Mouse (Mus musculus) liver, embryonic 16.5 days (tissue): Measurements from ENCODE around the gene Mpzl3. TPM values are rescaled to one million over a fixed set of nuclear protein-coding genes. Genes with fewer than 3 reads are reported as not detected.

Experiments
- ATAC-seq: fragments of 200-750 bp; cut with Nextera tagmentation; 2 replicates; pipeline ENCODE4 v1.8.0; 2017; ENCODE audit warnings: low read depth, mild to moderate bottlenecking, moderate number of reproducible peaks, moderate library complexity
- H3K27ac ChIP-seq: fragments of 300-500 bp; sonication (generic); 2 replicates; pipeline ENCODE4 v1.5.1; 2014; ENCODE audit warnings: mild to moderate bottlenecking, low read length
- H3K27me3 ChIP-seq: fragments of 300-500 bp; sonication (generic); 2 replicates; pipeline ENCODE4 v1.6.1; 2014; ENCODE audit warnings: low read depth, low read length, mixed read lengths; ENCODE audit not compliant: control insufficient read depth, insufficient read depth
- H3K36me3 ChIP-seq: fragments of 300-500 bp; sonication (generic); 2 replicates; pipeline ENCODE4 v1.6.1; 2014; ENCODE audit warnings: mild to moderate bottlenecking; ENCODE audit not compliant: control insufficient read depth, insufficient read depth
- H3K4me1 ChIP-seq: fragments of 300-500 bp; sonication (generic); 2 replicates; pipeline ENCODE4 v1.6.1; 2014; ENCODE audit warnings: low read depth, low read length, mixed read lengths; ENCODE audit not compliant: control insufficient read depth
- H3K4me2 ChIP-seq: fragments of 300-500 bp; sonication (generic); 2 replicates; pipeline ENCODE4 v1.6.1; 2014; ENCODE audit warnings: low read depth, low read length, mixed read lengths
- H3K4me3 ChIP-seq: fragments of 300-500 bp; sonication (generic); 2 replicates; pipeline ENCODE4 v1.5.1; 2014; ENCODE audit warnings: low read depth, mild to moderate bottlenecking, low read length
- H3K9ac ChIP-seq: fragments of 300-500 bp; sonication (generic); 2 replicates; pipeline ENCODE4 v1.6.1; 2014; ENCODE audit warnings: low read depth, low read length
- H3K9me3 ChIP-seq: fragments of 300-500 bp; sonication (generic); replicated peaks from 2 replicates; pipeline ENCODE4 v1.6.1; 2016; ENCODE audit warnings: low read length; ENCODE audit not compliant: control insufficient read depth
- WGBS: fragments of 180-500 bp; shearing (Covaris S2); extraction: QIAGEN DNeasy Blood & Tissue Kit; methylation state at CpG from one replicate; pipeline ENCODE4 v1.1.7; 2014; ENCODE audit not compliant: insufficient replicate concordance; 5-methylcytosine and 5-hydroxymethylcytosine counted together
- polyA plus RNA-seq: library from polyadenylated mRNA; unstranded; fragments of >200 nt; fragmentation: Nextera tagmentation; extraction: Ambion mirVana; gene quantifications from 2 replicates; pipeline ENCODE4 v1.2.1, GENCODE M21; 2015

Gene Mpzl3
- polyA plus RNA-seq, 1 experiment from 2014 or later: 1.1 TPM

GRCm38 (mm10) chr9:45119954-45120530 lies 65.1 kb downstream of the Mpzl3 start:
- Histone ChIP-seq H3K36me3 (no peaks in the 10 kb centered on the region), H3K9me3 (no peaks in the 10 kb centered on the region), H3K9ac (no peak overlapping the region), H3K27me3 (peaks cover 11% of the 10 kb centered on the region), H3K27ac (no peak overlapping the region), H3K4me3 (no peak overlapping the region), H3K4me1 (0 out of 2 replicates have a peak, but pooled peaks cover 2% of the 10 kb centered on the region), H3K4me2 (no peak overlapping the region)
- 75% methylated on average over 14 of the region's 14 CpGs for WGBS
- ATAC-seq: no peak

- Histone ChIP-seq H3K4me3 (no peak overlapping the region), H3K9ac (no peak overlapping the region), H3K27ac (no peak overlapping the region), H3K4me1 (0 out of 2 replicates have a peak, but pooled peaks cover 2% of the 10 kb centered on the region), H3K36me3 (no peaks in the 10 kb centered on the region), H3K27me3 (peaks cover 7% of the 10 kb centered on the region), H3K4me2 (no peak overlapping the region), H3K9me3 (no peaks in the 10 kb centered on the region)
- WGBS: 72% methylated on average over 6 of the region's 6 CpGs
- no peak for ATAC-seq
Measured at GRCm38 (mm10) chr9:45120567-45120966, 65.6 kb downstream of the Mpzl3 start.

GRCm38 (mm10) chr9:45121001-45121400 lies 66.0 kb downstream of the Mpzl3 start:
- H3K27ac ChIP-seq: no peak overlapping the region
- peaks cover 3% of the 10 kb centered on the region for H3K27me3 ChIP-seq
- H3K36me3 ChIP-seq: no peaks in the 10 kb centered on the region
- ATAC-seq: no peak
- H3K9me3 ChIP-seq: no peaks in the 10 kb centered on the region
- 0 out of 2 replicates have a peak, but pooled peaks cover 2% of the 10 kb centered on the region for H3K4me1 ChIP-seq
- no peak overlapping the region for H3K4me2 ChIP-seq
- H3K9ac ChIP-seq: no peak overlapping the region
- WGBS: 49% methylated on average over 6 of the region's 6 CpGs
- H3K4me3 ChIP-seq: no peak overlapping the region

- Histone ChIP-seq H3K4me1 (0 out of 2 replicates have a peak, but pooled peaks cover 2% of the 10 kb centered on the region), H3K27ac (no peak overlapping the region), H3K36me3 (no peaks in the 10 kb centered on the region), H3K9me3 (no peaks in the 10 kb centered on the region), H3K4me3 (no peak overlapping the region), H3K4me2 (0 out of 2 replicates have a peak overlapping the region, but pooled peaks have one; percentile 14), H3K9ac (no peak overlapping the region), H3K27me3 (no peaks in the 10 kb centered on the region; the same call in 1 of the 2 replicates)
- 4% methylated on average over 10 of the region's 10 CpGs for WGBS
- ATAC-seq: peak; percentile 37; the same call in 1 of the 2 replicates
Measured at GRCm38 (mm10) chr9:45121769-45122168, 66.8 kb downstream of the Mpzl3 start.

- 22% methylated on average over 9 of the region's 9 CpGs for WGBS
- no peak for ATAC-seq
- H3K4me3 ChIP-seq: no peak overlapping the region
- H3K4me1 ChIP-seq: 0 out of 2 replicates have a peak, but pooled peaks cover 2% of the 10 kb centered on the region
- H3K4me2 ChIP-seq: 0 out of 2 replicates have a peak overlapping the region, but pooled peaks have one; percentile 14
- H3K9ac ChIP-seq: no peak overlapping the region
- H3K9me3 ChIP-seq: no peaks in the 10 kb centered on the region
- no peak overlapping the region for H3K27ac ChIP-seq
- H3K36me3 ChIP-seq: no peaks in the 10 kb centered on the region
- H3K27me3 ChIP-seq: no peaks in the 10 kb centered on the region; the same call in 1 of the 2 replicates
Measured at GRCm38 (mm10) chr9:45122209-45122761, 67.3 kb downstream of the Mpzl3 start.

GRCm38 (mm10) chr9:45125211-45125610 lies 70.2 kb downstream of the Mpzl3 start:
- H3K4me1 ChIP-seq: 0 out of 2 replicates have a peak, but pooled peaks cover 2% of the 10 kb centered on the region
- H3K27me3 ChIP-seq: no peaks in the 10 kb centered on the region
- no peak overlapping the region for H3K4me2 ChIP-seq
- H3K36me3 ChIP-seq: no peaks in the 10 kb centered on the region
- H3K9ac ChIP-seq: no peak overlapping the region
- ATAC-seq: no peak
- no peak overlapping the region for H3K4me3 ChIP-seq
- no peaks in the 10 kb centered on the region for H3K9me3 ChIP-seq
- H3K27ac ChIP-seq: no peak overlapping the region
- WGBS: 80% methylated on average over 14 of the region's 14 CpGs

- no peaks in the 10 kb centered on the region for H3K27me3 ChIP-seq
- no peaks in the 10 kb centered on the region for H3K9me3 ChIP-seq
- 42% methylated on average over 7 of the region's 7 CpGs for WGBS
- H3K4me2 ChIP-seq: no peak overlapping the region
- H3K36me3 ChIP-seq: no peaks in the 10 kb centered on the region
- ATAC-seq: no peak
- H3K27ac ChIP-seq: no peak overlapping the region
- H3K9ac ChIP-seq: no peak overlapping the region
- no peak overlapping the region for H3K4me3 ChIP-seq
- H3K4me1 ChIP-seq: 0 out of 2 replicates have a peak, but pooled peaks cover 2% of the 10 kb centered on the region
Measured at GRCm38 (mm10) chr9:45126941-45127340, 72.0 kb downstream of the Mpzl3 start.

Other genes with a start within 250 kb of the Mpzl3 start
- gene Kmt2a, start 173.9 kb upstream of the Mpzl3 start, polyA plus RNA-seq: 2.6 and 3.0 TPM in 2 replicates
- gene Atp5l, start 134.4 kb upstream of the Mpzl3 start, polyA plus RNA-seq: 467 and 488 TPM in 2 replicates
- gene Ube4a, start 89.6 kb upstream of the Mpzl3 start, polyA plus RNA-seq: 10.0 and 11.5 TPM in 2 replicates
- gene Cd3g, start 74.8 kb upstream of the Mpzl3 start, polyA plus RNA-seq: 0.32 and 0.58 TPM in 2 replicates
- 0.13 and 0.52 TPM in 2 replicates for gene Cd3d, start 73.4 kb upstream of the Mpzl3 start, polyA plus RNA-seq
- gene Cd3e, start 45.6 kb upstream of the Mpzl3 start, polyA plus RNA-seq: not detected in 2 replicates
- gene Mpzl2, start 15.4 kb upstream of the Mpzl3 start, polyA plus RNA-seq: 10.6 and 12.5 TPM in 2 replicates
- gene Jaml, start 24.0 kb downstream of the Mpzl3 start, polyA plus RNA-seq: 0.47 and 1.2 TPM in 2 replicates
- gene Scn2b, start 62.6 kb downstream of the Mpzl3 start, polyA plus RNA-seq: 0.20 TPM in 2 replicates
- gene Scn4b, start 83.2 kb downstream of the Mpzl3 start, polyA plus RNA-seq: 0.15 and 0.37 TPM in 2 replicates
- gene BC049352, start 126.8 kb downstream of the Mpzl3 start, polyA plus RNA-seq: 0.05 and 0.09 TPM in 2 replicates
- 0.06 and 0.37 TPM in 2 replicates for gene Tmprss4, start 148.9 kb downstream of the Mpzl3 start, polyA plus RNA-seq
- 1.9 and 2.7 TPM in 2 replicates for gene Il10ra, start 214.0 kb downstream of the Mpzl3 start, polyA plus RNA-seq